Mouse (Mus musculus) neural tube, embryonic 14.5 days (tissue): ENCODE results near the gene Fam71b. TPM values are rescaled to one million over a fixed set of nuclear protein-coding genes. Genes with fewer than 3 reads are reported as not detected.

Source experiments
- ATAC-seq: fragments of 200-750 bp; cut with Nextera tagmentation; 2 replicates; pipeline ENCODE4 v1.8.0; 2017; ENCODE audit warnings: low read depth, mild to moderate bottlenecking, moderate TSS enrichment, moderate library complexity
- H3K27ac ChIP-seq: fragments of 300-500 bp; sonication (generic); 2 replicates; pipeline ENCODE4 v1.5.1; 2014; ENCODE audit warnings: low read depth, mild to moderate bottlenecking, control low read depth, low read length, moderate library complexity, mixed read lengths
- H3K27me3 ChIP-seq: fragments of 300-500 bp; sonication (generic); 2 replicates; pipeline ENCODE4 v1.6.1; 2014; ENCODE audit warnings: low read length; ENCODE audit not compliant: control insufficient read depth, insufficient read depth
- H3K36me3 ChIP-seq: fragments of 300-500 bp; sonication (generic); 2 replicates; pipeline ENCODE4 v1.6.1; 2014; ENCODE audit warnings: low read length, mixed read lengths; ENCODE audit not compliant: control insufficient read depth, insufficient read depth
- H3K4me1 ChIP-seq: fragments of 300-500 bp; sonication (generic); 2 replicates; pipeline ENCODE4 v1.6.1; 2014; ENCODE audit warnings: low read length; ENCODE audit not compliant: control insufficient read depth, insufficient read depth
- H3K4me2 ChIP-seq: fragments of 300-500 bp; sonication (generic); 2 replicates; pipeline ENCODE4 v1.6.1; 2014; ENCODE audit warnings: mild to moderate bottlenecking, low read depth, low read length, control low read depth
- H3K4me3 ChIP-seq: fragments of 300-500 bp; sonication (generic); 2 replicates; pipeline ENCODE4 v1.5.1; 2014; ENCODE audit warnings: low read depth, low read length, control low read depth, mixed read lengths
- H3K9ac ChIP-seq: fragments of 300-500 bp; sonication (generic); replicated peaks from 2 replicates; pipeline ENCODE4 v1.6.1; 2014; ENCODE audit warnings: low read depth, mild to moderate bottlenecking, control low read depth, low read length, mixed read lengths
- H3K9me3 ChIP-seq: fragments of 300-500 bp; sonication (generic); 2 replicates; pipeline ENCODE4 v1.6.1; 2016; ENCODE audit warnings: low read length; ENCODE audit not compliant: control insufficient read depth
- WGBS: fragments of 180-500 bp; shearing (Covaris S2); extraction: QIAGEN DNeasy Blood & Tissue Kit; methylation state at CpG from one replicate; pipeline ENCODE4 v1.1.7; 2014; 5-methylcytosine and 5-hydroxymethylcytosine counted together
- polyA plus RNA-seq: library from polyadenylated mRNA; unstranded; fragments of >200 nt; fragmentation: Nextera tagmentation; extraction: Ambion mirVana; gene quantifications from 2 replicates; pipeline ENCODE4 v1.2.1, GENCODE M21; 2014

Fam71b gene
- polyA plus RNA-seq, 1 experiment from 2014 or later = not detected

DNA sequence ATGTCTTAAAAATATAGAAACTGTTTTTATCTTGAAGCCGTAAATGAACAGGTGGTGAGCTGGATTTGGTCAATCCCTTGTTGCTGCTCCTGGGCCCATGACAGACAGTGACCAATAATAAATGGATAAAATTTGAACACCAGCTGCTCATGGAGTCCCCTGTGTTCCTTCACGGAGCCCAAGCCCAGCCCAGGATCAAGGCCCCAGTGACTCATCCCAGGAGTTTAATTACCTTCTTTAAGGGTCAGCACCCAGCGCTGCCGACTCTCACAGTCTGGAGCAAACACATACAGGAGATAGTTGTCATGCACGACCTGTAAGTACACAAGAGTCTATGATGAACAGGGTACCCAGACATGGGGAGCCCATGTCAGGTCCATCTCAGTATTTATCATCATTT lies 30.6 kb upstream of the Fam71b start:
- H3K27me3 ChIP-seq = no peaks in the 10 kb centered on the region
- H3K4me2 ChIP-seq = no peak overlapping the region
- no peak for ATAC-seq
- no peaks in the 10 kb centered on the region for H3K36me3 ChIP-seq
- no peaks in the 10 kb centered on the region for H3K9me3 ChIP-seq
- H3K4me1 ChIP-seq = no peaks in the 10 kb centered on the region
- no peak overlapping the region for H3K9ac ChIP-seq
- no peak overlapping the region for H3K4me3 ChIP-seq
- H3K27ac ChIP-seq = no peak overlapping the region
- WGBS = 80% methylated on average over 5 of the region's 5 CpGs

- Histone ChIP-seq H3K4me2 (no peak overlapping the region), H3K4me3 (no peak overlapping the region), H3K27me3 (no peaks in the 10 kb centered on the region), H3K36me3 (no peaks in the 10 kb centered on the region), H3K27ac (no peak overlapping the region), H3K9ac (no peak overlapping the region), H3K4me1 (no peaks in the 10 kb centered on the region), H3K9me3 (no peaks in the 10 kb centered on the region)
- ATAC-seq = no peak
- 69% methylated on average over 3 of the region's 3 CpGs for WGBS
Measured at GRCm38 (mm10) chr11:46366357-46366756, 30.0 kb upstream of the Fam71b start.

GRCm38 (mm10) chr11:46370457-46370856 lies 25.9 kb upstream of the Fam71b start:
- Histone ChIP-seq H3K9me3 (no peaks in the 10 kb centered on the region), H3K4me2 (no peak overlapping the region), H3K9ac (no peak overlapping the region), H3K36me3 (no peaks in the 10 kb centered on the region), H3K4me1 (no peaks in the 10 kb centered on the region), H3K4me3 (no peak overlapping the region), H3K27me3 (no peaks in the 10 kb centered on the region), H3K27ac (no peak overlapping the region)
- WGBS = 89% methylated on average over 4 of the region's 4 CpGs
- no peak for ATAC-seq

DNA sequence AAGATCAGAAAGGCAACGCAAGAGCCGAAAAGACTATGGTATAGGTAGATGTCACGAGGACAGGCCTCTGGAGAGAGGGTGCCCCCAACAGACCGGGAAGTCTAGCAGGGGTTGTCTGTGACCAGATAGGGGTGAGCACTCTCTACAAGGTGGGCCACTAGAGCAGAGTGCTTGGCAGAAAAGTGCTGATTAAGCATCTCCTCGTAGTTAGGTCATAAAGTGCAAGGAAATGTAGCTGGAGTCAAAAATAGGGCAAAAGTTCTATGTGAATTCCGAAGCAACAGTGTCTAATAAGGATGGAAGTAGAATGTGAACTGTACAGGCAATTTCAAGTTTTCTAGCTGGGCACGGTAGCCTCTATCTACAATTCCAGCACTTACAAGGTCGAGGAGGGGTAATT lies 25.1 kb upstream of the Fam71b start:
- Histone ChIP-seq H3K27me3 (no peaks in the 10 kb centered on the region), H3K27ac (no peak overlapping the region), H3K9ac (no peak overlapping the region), H3K9me3 (no peaks in the 10 kb centered on the region), H3K4me3 (no peak overlapping the region), H3K4me1 (no peaks in the 10 kb centered on the region), H3K4me2 (no peak overlapping the region), H3K36me3 (no peaks in the 10 kb centered on the region)
- WGBS = 95% methylated on average over 8 of the region's 8 CpGs
- ATAC-seq = no peak

DNA sequence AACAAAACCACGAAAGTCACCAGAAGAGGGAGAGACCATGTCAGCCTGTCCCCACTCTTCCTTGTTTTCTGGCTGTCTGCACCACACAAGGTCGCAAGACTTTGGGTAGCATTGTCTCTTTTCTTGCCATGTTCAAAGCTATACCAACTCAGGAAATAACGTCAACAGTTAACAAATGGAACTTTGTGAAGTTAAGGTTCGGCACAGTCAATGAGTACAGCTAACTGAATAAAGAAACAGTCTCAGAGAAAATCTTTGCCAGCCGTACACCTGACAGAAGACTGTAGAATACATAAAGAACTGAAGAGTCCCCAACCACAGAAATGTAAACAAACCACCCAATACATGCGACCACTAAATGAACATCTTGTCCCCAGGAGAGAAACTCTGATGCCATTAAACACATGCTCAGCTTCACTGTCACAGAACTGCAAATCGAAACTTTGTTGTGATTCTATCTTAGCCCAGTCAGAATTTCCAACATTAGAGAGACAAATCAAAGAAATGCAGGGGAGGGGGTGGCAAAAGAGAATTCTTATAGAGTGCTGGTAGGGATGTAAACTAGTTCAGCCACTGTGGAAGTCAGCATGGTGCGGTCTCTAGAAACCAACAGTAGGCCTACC lies 23.9 kb upstream of the Fam71b start:
- no peak for ATAC-seq
- WGBS = 85% methylated on average over 8 of the region's 8 CpGs
- H3K9ac ChIP-seq = no peak overlapping the region

DNA sequence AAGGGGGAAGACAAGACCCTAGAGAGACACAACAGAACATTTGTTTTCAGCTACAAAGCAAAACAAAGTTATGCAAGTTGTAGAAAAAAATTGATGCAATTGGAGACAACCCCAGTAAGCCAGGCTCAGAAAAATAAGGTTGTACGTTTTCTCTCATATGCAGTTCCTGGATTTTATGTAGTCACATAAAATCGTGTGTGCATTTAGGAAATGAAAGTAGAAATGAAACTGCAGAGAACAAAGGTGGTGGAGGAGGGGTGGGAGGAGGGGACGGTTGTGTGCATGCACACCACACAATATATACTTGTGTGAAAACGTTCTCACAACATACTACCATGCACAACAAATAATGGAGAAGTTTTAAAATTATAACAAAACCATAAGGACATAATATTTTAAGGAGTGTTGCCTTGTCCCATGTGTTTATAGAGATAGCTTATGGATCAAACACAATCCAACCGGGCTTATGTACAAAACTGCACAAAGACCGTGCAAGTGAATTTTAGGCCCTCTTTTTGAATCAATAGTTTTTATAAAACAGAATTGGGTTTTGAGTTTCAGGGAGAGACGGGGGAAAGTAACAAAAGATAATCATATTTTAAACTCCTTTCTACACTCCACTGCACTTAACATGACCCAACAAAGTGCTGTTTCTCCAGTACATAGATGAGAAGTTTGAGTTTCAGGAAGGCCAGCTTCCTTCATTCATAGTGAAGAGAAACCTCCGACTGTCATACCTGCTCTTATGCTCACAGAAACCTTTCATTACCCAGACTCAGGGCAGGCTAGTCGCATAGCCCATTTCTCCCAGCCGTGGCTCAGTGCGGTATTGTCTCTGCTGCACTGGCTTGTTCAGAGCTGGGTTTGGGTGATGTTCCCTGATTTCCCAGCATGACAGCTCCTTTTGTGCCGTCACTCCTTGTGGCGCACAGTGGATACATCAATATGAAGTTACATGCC lies 23.0 kb upstream of the Fam71b start:
- ATAC-seq = no peak

More for the DNA sequence above, 23.9 kb upstream of the Fam71b start:
- H3K4me2 ChIP-seq = no peak overlapping the region
- no peak overlapping the region for H3K4me3 ChIP-seq
- no peaks in the 10 kb centered on the region for H3K27me3 ChIP-seq
- H3K9me3 ChIP-seq = no peaks in the 10 kb centered on the region
- H3K27ac ChIP-seq = no peak overlapping the region
- H3K36me3 ChIP-seq = no peaks in the 10 kb centered on the region
- no peaks in the 10 kb centered on the region for H3K4me1 ChIP-seq

DNA sequence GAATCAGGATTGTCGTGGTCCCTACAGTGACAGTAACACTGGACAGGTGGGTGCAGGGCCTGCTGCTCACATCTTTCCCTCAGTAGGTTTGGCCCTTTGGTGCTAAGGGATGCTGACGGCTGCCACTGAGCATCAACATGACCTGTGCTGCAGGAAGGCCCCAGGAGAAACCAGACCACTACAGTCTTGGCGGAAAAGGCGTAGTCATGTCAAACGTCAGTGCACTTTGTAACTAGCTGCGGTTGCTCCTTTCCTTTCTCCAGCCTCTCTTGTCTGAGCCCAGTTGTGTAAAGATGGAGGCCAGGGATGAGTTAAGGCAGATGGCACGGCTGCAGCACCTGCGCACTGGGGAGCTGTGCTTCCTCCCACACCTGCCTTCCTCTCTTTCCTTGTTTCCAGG lies 21.3 kb upstream of the Fam71b start:
- 92% methylated on average over 8 of the region's 8 CpGs for WGBS
- Histone ChIP-seq H3K9me3 (no peaks in the 10 kb centered on the region), H3K36me3 (no peaks in the 10 kb centered on the region), H3K27me3 (no peaks in the 10 kb centered on the region), H3K27ac (no peak overlapping the region), H3K9ac (no peak overlapping the region), H3K4me3 (no peak overlapping the region), H3K4me2 (no peak overlapping the region), H3K4me1 (no peaks in the 10 kb centered on the region)
- no peak for ATAC-seq

More for the DNA sequence above, 23.0 kb upstream of the Fam71b start:
- Histone ChIP-seq H3K4me1 (no peaks in the 10 kb centered on the region), H3K9ac (no peak overlapping the region), H3K27ac (no peak overlapping the region), H3K9me3 (no peaks in the 10 kb centered on the region), H3K4me2 (no peak overlapping the region), H3K4me3 (no peak overlapping the region), H3K36me3 (no peaks in the 10 kb centered on the region), H3K27me3 (no peaks in the 10 kb centered on the region)
- 83% methylated on average over 13 of the region's 13 CpGs for WGBS

GRCm38 (mm10) chr11:46377316-46377715 lies 19.0 kb upstream of the Fam71b start:
- 92% methylated on average over 1 of the region's 1 CpGs for WGBS
- no peak overlapping the region for H3K9ac ChIP-seq
- no peak for ATAC-seq
- no peak overlapping the region for H3K27ac ChIP-seq
- no peaks in the 10 kb centered on the region for H3K9me3 ChIP-seq
- H3K4me3 ChIP-seq = no peak overlapping the region
- no peaks in the 10 kb centered on the region for H3K27me3 ChIP-seq
- no peaks in the 10 kb centered on the region for H3K36me3 ChIP-seq
- H3K4me1 ChIP-seq = no peaks in the 10 kb centered on the region
- H3K4me2 ChIP-seq = no peak overlapping the region
